Mouse (Mus musculus): ENCODE data around the gene Ankrd10.
A peak's percentile ranks its signal among the peaks of the same experiment; 100 is the strongest.
"Not testable (repeated sequence)": the region's sequence is repeated elsewhere in the genome, so short reads cannot be mapped to it uniquely, and the experiment has no call there.

Ankrd10 gene

GRCm38 (mm10) chr8:11608848-11609247 lies 26.7 kb downstream of the Ankrd10 start:
- no peak for DNase-seq

GRCm38 (mm10) chr8:11602006-11602680 lies 33.4 kb downstream of the Ankrd10 start:
- peak; percentile 73 for DNase-seq

- no peak for DNase-seq
These were observed 35.1 kb downstream of the Ankrd10 start for GRCm38 (mm10) chr8:11600301-11600951.

DNA sequence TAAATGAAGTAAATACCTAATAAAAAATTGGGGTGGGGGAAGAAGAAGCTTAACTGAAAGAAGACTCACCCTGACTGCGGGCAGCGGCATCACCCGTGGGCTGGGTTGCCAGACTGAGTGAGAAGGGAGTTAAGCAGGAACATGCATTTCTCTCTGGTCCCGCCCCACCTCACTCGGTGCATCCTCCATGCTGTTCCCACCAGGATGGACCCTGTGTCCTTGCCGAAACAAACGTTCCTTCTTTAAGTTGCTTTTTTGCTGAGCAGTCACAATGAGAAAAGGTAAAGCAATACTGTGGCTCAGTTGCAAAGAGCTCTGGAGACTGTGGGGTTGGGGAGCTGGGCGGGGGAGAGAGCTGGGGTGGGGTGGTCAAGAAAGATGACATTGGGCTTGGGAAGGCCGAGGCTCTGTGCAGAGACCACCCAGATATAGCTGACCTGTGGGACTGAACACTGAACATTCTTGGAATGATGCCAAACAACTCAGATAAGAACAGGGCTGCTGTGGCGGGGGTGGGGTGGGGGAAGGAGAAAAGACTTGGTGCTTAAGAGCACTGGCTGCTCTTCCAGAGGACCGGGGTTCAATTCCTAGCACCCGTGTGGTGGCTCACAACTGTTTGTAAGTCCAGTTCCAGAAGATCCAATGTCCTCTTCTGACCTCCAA lies 42.2 kb downstream of the Ankrd10 start:
- no peak for DNase-seq

- no peak for DNase-seq
These were observed 43.3 kb downstream of the Ankrd10 start for GRCm38 (mm10) chr8:11592296-11592695.

- no peak for DNase-seq
These were observed 43.7 kb downstream of the Ankrd10 start for GRCm38 (mm10) chr8:11591837-11592236.

GRCm38 (mm10) chr8:11586374-11586745 lies 49.2 kb downstream of the Ankrd10 start:
- no peak for DNase-seq

- no peak for DNase-seq
These were observed 49.8 kb downstream of the Ankrd10 start for GRCm38 (mm10) chr8:11585513-11586373.

DNA sequence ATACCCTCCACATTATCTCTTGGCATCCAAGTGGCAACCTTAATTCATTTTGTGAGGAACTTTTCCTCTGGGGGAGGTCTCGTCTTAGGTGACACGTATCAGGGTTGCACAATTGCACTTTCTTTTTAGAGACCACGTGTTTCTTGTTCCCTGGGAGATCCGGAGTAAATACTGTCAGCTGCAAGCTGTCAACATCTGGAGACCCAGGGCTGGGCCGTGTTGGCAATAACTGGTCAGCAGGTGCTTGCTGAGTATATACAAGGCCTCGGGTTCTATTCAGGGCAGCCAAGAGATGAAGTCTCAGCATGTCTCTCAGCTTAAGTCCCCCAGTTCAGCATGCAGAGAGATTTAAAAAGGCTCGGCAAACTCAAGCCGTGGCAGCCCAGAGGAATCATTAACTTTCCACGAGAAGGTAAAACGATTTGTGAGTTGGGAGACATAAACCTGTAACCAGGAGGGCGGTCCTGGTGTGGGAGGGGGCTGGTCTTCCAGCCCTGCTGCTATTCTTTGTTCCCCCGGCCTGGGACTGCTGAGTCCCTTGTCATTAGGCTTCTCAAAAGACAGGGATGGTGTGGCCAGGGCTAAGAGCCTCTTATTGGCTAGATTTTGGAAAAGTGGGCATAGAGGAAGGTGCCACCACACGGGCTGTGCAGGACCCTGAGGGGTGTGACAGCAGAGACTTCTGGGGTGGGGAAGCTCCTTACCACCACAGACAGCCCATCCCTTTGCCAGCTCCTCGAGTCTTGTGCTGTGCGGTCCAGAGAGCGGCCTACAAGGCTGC lies 59.8 kb downstream of the Ankrd10 start:
- DNase-seq, result no peak

- DNase-seq, result peak; percentile 21
These were observed 60.5 kb downstream of the Ankrd10 start for GRCm38 (mm10) chr8:11574911-11575603.

- no peak for DNase-seq
These were observed 63.1 kb downstream of the Ankrd10 start for GRCm38 (mm10) chr8:11572428-11572827.

GRCm38 (mm10) chr8:11571950-11572349 lies 63.6 kb downstream of the Ankrd10 start:
- DNase-seq, result no peak

DNA sequence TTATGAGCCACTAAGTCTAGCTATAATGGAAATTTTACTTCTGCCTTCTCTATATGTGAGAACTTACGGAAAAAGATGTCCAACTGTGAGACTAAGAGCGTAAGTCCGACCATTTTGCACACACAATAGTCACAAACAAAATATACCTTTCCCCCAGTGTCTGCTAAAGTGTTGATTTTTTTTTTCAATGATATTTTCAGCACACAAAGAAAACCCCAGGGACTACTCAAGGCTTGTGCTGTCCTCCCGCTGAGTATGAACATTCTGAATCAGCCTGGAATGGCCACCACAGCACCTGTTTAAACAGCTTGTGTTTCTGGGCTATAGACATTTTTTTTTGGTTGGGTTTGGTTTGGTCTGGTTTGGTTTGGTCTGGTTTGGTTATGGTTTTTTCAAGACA lies 64.8 kb downstream of the Ankrd10 start:
- DNase-seq, result no peak

DNA sequence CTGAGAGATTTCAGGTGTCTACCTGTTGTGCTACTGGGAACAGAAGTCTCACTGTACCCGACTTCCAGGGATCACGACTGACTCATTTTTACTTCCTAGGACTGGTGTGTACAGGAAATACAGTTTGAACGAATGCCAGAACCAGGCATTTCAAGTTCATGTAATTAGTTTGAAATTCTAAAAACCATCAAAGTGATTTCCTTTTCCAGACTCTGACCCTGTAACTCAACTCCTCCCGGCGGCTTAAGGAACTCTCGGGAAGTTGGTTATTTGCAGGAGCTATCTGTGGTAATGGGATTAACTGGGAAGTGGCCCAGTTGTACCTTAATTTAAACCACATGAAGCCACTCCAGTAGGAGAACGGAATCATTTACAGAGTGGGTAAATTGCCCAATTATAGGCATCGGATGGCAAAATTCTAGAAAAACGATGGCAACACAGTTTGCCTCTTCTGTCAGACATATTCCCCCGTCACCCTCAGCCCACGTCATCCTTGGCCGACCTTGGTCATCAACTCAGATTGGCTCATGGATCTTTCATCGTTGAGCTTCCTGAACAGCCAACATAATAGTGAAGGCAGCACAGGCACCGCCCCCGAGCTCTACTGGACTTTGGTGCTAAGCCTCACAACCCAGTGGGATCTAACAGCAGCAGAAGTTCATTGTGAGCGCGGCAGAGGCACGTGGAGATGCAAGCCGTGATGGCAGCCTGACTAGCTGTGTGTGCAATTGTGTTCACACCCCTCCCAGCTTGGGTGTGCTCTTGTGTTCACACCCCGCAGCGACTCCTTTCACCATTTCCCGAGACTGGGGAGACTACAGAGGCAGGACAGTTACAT lies 66.1 kb downstream of the Ankrd10 start:
- DNase-seq, result no peak

DNA sequence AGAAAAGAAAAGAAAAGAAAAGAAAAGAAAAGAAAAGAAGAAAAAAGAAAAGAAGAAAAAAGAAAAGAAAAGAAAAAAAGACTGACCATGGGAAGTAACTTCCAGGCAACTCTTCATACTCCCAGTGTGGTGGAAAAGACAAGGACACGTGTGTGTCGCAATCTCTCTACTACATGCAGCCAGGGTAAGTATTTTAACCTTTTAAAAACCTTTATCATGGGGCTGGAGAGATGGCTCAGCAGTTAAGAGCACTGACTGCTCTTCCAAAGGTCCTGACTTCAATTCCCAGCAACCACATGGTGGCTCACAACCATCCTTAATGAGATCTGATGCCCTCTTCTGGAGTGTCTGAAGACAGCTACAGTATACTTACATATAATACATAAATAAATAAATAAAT lies 67.4 kb downstream of the Ankrd10 start:
- DNase-seq, result not testable (repeated sequence)

- DNase-seq, result no peak
These were observed 70.8 kb downstream of the Ankrd10 start for GRCm38 (mm10) chr8:11564721-11565120.

DNA sequence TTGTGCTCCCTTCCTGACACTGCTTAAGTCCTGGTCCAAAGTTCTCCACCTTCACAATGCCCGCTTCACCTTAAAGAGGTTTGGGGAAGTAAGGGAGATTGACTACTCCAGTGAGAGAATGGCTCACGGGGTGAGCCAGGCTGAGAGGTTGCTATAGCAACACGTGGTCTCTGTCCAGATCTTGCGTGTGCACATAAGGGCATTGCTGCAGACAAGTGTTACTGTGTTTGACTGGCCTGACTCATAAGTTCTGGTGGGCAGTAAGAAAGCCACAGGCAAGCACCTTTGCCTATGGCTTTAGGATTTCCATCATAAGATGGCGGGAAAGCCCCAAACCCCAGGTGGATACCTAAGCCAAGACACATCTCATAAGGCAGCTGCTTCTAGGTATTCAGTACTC lies 71.3 kb downstream of the Ankrd10 start:
- DNase-seq, result no peak

All from kidney, postnatal 14 days (tissue).